Mouse (Mus musculus) cortical plate, adult 2 months (tissue): ENCODE measurements around the gene Brd7.

Source experiments
- CTCF ChIP-seq: fragments of 200-500 bp; IDR thresholded peaks from 2 replicates; pipeline ENCODE4 v1.5.1; 2011; ENCODE audit warnings: mild to moderate bottlenecking, control low read depth, low read length; ENCODE audit not compliant: insufficient read depth; ENCODE audit errors: extremely low read depth
- POLR2A ChIP-seq: fragments of 200-500 bp; IDR thresholded peaks from 2 replicates; pipeline ENCODE4 v1.6.1; 2011; ENCODE audit warnings: mild to moderate bottlenecking, low read length, control low read depth; ENCODE audit not compliant: insufficient read depth; ENCODE audit errors: extremely low read depth

- TF ChIP-seq CTCF (no peak), POLR2A (no peak)
These were observed 604 bp upstream of the Brd7 start for GRCm38 (mm10) chr8:88362446-88363150.
